Mouse (Mus musculus): ENCODE measurements around the gene Xylb. TPM values are rescaled to one million over a fixed set of nuclear protein-coding genes. Genes with fewer than 3 reads are reported as not detected.

The Xylb gene
- polyA plus RNA-seq, 1 experiment from 2014 or later, result 2.6 TPM

GRCm38 (mm10) chr9:119402253-119403235 is 45.4 kb downstream of the Xylb start:
- no peaks in the 10 kb centered on the region for H3K9me3 ChIP-seq
- no peak; the same call in 1 of the 2 replicates for ATAC-seq (ENCODE audit: extremely low read depth, insufficient number of reproducible peaks, low FRiP score, low TSS enrichment)
- no peaks in the 10 kb centered on the region for H3K27me3 ChIP-seq (replicated peaks)
- peaks cover 32% of the 10 kb centered on the region for H3K4me1 ChIP-seq
- under 1% methylated on average over 108 of the region's 127 CpGs for WGBS
- peak overlapping the region; percentile 91 for H3K4me3 ChIP-seq
- peak overlapping the region; percentile 99 for H3K27ac ChIP-seq (replicated peaks)
- H3K36me3 ChIP-seq, result no peaks in the 10 kb centered on the region
- H3K4me2 ChIP-seq, result peak overlapping the region; percentile 99
- peak overlapping the region; percentile 98 for H3K9ac ChIP-seq

- Histone ChIP-seq H3K27ac (replicated peaks) (peak overlapping the region; percentile 99), H3K9ac (peak overlapping the region; percentile 98), H3K4me2 (peak overlapping the region; percentile 99), H3K4me1 (peaks cover 39% of the 10 kb centered on the region), H3K4me3 (peak overlapping the region; percentile 91), H3K27me3 (replicated peaks) (no peaks in the 10 kb centered on the region), H3K9me3 (no peaks in the 10 kb centered on the region), H3K36me3 (no peaks in the 10 kb centered on the region)
- WGBS, result 0% methylated on average over 26 of the region's 26 CpGs
- ATAC-seq (ENCODE audit: extremely low read depth, insufficient number of reproducible peaks, low FRiP score, low TSS enrichment), result no peak
Observed at GRCm38 (mm10) chr9:119403236-119403641, 46.1 kb downstream of the Xylb start.

GRCm38 (mm10) chr9:119404090-119404489 is 46.9 kb downstream of the Xylb start:
- Histone ChIP-seq H3K9ac (peak overlapping the region; percentile 98; the same call in 1 of the 2 replicates), H3K4me3 (peak overlapping the region; percentile 91), H3K27ac (replicated peaks) (no peak overlapping the region), H3K27me3 (replicated peaks) (no peaks in the 10 kb centered on the region), H3K36me3 (no peaks in the 10 kb centered on the region), H3K4me2 (peak overlapping the region; percentile 99), H3K9me3 (no peaks in the 10 kb centered on the region), H3K4me1 (peaks cover 47% of the 10 kb centered on the region)
- 77% methylated on average over 5 of the region's 5 CpGs for WGBS
- no peak for ATAC-seq (ENCODE audit: extremely low read depth, insufficient number of reproducible peaks, low FRiP score, low TSS enrichment)

- H3K4me1 ChIP-seq, result peaks cover 50% of the 10 kb centered on the region
- no peaks in the 10 kb centered on the region for H3K27me3 ChIP-seq (replicated peaks)
- whole genome bisulfite sequencing, result 69% methylated on average over 15 of the region's 15 CpGs
- H3K9me3 ChIP-seq, result peaks cover 17% of the 10 kb centered on the region
- no peak overlapping the region for H3K27ac ChIP-seq (replicated peaks)
- H3K4me3 ChIP-seq, result no peak overlapping the region
- ATAC-seq (ENCODE audit: extremely low read depth, insufficient number of reproducible peaks, low FRiP score, low TSS enrichment), result no peak
- no peak overlapping the region for H3K4me2 ChIP-seq
- no peak overlapping the region for H3K9ac ChIP-seq
- peaks cover 19% of the 10 kb centered on the region for H3K36me3 ChIP-seq
Observed at GRCm38 (mm10) chr9:119407884-119408283, 50.7 kb downstream of the Xylb start.

GRCm38 (mm10) chr9:119408898-119409664 is 51.9 kb downstream of the Xylb start:
- no peaks in the 10 kb centered on the region for H3K27me3 ChIP-seq (replicated peaks)
- peaks cover 25% of the 10 kb centered on the region for H3K9me3 ChIP-seq
- H3K36me3 ChIP-seq, result peaks cover 25% of the 10 kb centered on the region
- no peak for ATAC-seq (ENCODE audit: extremely low read depth, insufficient number of reproducible peaks, low FRiP score, low TSS enrichment)
- 52% methylated on average over 11 of the region's 11 CpGs for WGBS
- peak overlapping the region; percentile 58 for H3K27ac ChIP-seq (replicated peaks)
- H3K4me3 ChIP-seq, result no peak overlapping the region
- peaks cover 39% of the 10 kb centered on the region for H3K4me1 ChIP-seq
- no peak overlapping the region; the same call in 1 of the 2 replicates for H3K4me2 ChIP-seq
- H3K9ac ChIP-seq, result peak overlapping the region; percentile 70

GRCm38 (mm10) chr9:119409864-119410263 is 52.7 kb downstream of the Xylb start:
- Histone ChIP-seq H3K4me2 (no peak overlapping the region), H3K27me3 (replicated peaks) (no peaks in the 10 kb centered on the region), H3K27ac (replicated peaks) (peak overlapping the region; percentile 58), H3K4me1 (peaks cover 33% of the 10 kb centered on the region), H3K36me3 (peaks cover 25% of the 10 kb centered on the region), H3K9me3 (peaks cover 25% of the 10 kb centered on the region), H3K9ac (no peak overlapping the region), H3K4me3 (no peak overlapping the region)
- WGBS, result 82% methylated on average over 5 of the region's 5 CpGs
- ATAC-seq (ENCODE audit: extremely low read depth, insufficient number of reproducible peaks, low FRiP score, low TSS enrichment), result no peak

GRCm38 (mm10) chr9:119418025-119418424 is 60.8 kb downstream of the Xylb start:
- Histone ChIP-seq H3K9me3 (peaks cover 6% of the 10 kb centered on the region), H3K36me3 (peaks cover 4% of the 10 kb centered on the region), H3K4me1 (peaks cover 60% of the 10 kb centered on the region), H3K9ac (no peak overlapping the region), H3K27ac (replicated peaks) (no peak overlapping the region), H3K4me2 (peak overlapping the region; percentile 27), H3K4me3 (no peak overlapping the region), H3K27me3 (replicated peaks) (no peaks in the 10 kb centered on the region)
- 59% methylated on average over 18 of the region's 18 CpGs for WGBS
- no peak for ATAC-seq (ENCODE audit: extremely low read depth, insufficient number of reproducible peaks, low FRiP score, low TSS enrichment)

GRCm38 (mm10) chr9:119419852-119420438 is 62.8 kb downstream of the Xylb start:
- Histone ChIP-seq H3K27ac (replicated peaks) (no peak overlapping the region), H3K36me3 (no peaks in the 10 kb centered on the region), H3K4me1 (peaks cover 80% of the 10 kb centered on the region), H3K4me2 (no peak overlapping the region), H3K9me3 (no peaks in the 10 kb centered on the region), H3K9ac (no peak overlapping the region), H3K27me3 (replicated peaks) (no peaks in the 10 kb centered on the region), H3K4me3 (no peak overlapping the region)
- WGBS, result 70% methylated on average over 12 of the region's 12 CpGs
- ATAC-seq (ENCODE audit: extremely low read depth, insufficient number of reproducible peaks, low FRiP score, low TSS enrichment), result no peak

GRCm38 (mm10) chr9:119425217-119425975 is 68.2 kb downstream of the Xylb start:
- Histone ChIP-seq H3K9ac (peak overlapping the region; percentile 74), H3K27me3 (replicated peaks) (no peaks in the 10 kb centered on the region), H3K4me1 (peaks cover 76% of the 10 kb centered on the region), H3K36me3 (peaks cover 23% of the 10 kb centered on the region), H3K27ac (replicated peaks) (peak overlapping the region; percentile 96), H3K9me3 (no peaks in the 10 kb centered on the region), H3K4me2 (peak overlapping the region; percentile 59), H3K4me3 (peak overlapping the region; percentile 18; the same call in 1 of the 2 replicates)
- 16% methylated on average over 7 of the region's 7 CpGs for WGBS
- peak; percentile 82; the same call in 1 of the 2 replicates for ATAC-seq (ENCODE audit: extremely low read depth, insufficient number of reproducible peaks, low FRiP score, low TSS enrichment)

GRCm38 (mm10) chr9:119425976-119426415 is 68.8 kb downstream of the Xylb start:
- Histone ChIP-seq H3K4me2 (peak overlapping the region; percentile 59), H3K4me3 (no peak overlapping the region), H3K4me1 (peaks cover 70% of the 10 kb centered on the region), H3K27me3 (replicated peaks) (no peaks in the 10 kb centered on the region), H3K27ac (replicated peaks) (peak overlapping the region; percentile 96), H3K9ac (peak overlapping the region; percentile 74), H3K36me3 (peaks cover 26% of the 10 kb centered on the region), H3K9me3 (no peaks in the 10 kb centered on the region)
- WGBS, result 72% methylated on average over 13 of the region's 13 CpGs
- ATAC-seq (ENCODE audit: extremely low read depth, insufficient number of reproducible peaks, low FRiP score, low TSS enrichment), result no peak

Measured in heart, embryonic 13.5 days (tissue).